Mouse (Mus musculus): Measurements from ENCODE around the gene E030030I06Rik. TPM values are rescaled to one million over a fixed set of nuclear protein-coding genes. Genes with fewer than 3 reads are reported as not detected.
A peak's percentile ranks its signal among the peaks of the same experiment; 100 is the strongest.
"Not testable (repeated sequence)": the region's sequence is repeated elsewhere in the genome, so short reads cannot be mapped to it uniquely, and the experiment has no call there.

The E030030I06Rik gene
- polyA plus RNA-seq (2016; fragmentation: Nextera tagmentation; extraction: Ambion mirVana), result 18.6 and 22.9 TPM in 2 replicates

GRCm38 (mm10) chr10:22149073-22149690, at the start of gene E030030I06Rik:
Gene E030030I06Rik (minus strand): TSS chr10:22149270.
- WGBS, result 0% methylated on average over 37 of the region's 37 CpGs
- H3K36me3 ChIP-seq, result no peaks in the 10 kb centered on the region
- H3K27me3 ChIP-seq, result peaks cover 41% of the 10 kb centered on the region
- H3K27ac ChIP-seq, result peak within 1 kb of the TSS; percentile 70; the same call in 1 of the 2 replicates
- ATAC-seq (ENCODE audit: insufficient number of reproducible peaks, insufficient read depth, low FRiP score, low TSS enrichment, low read depth), result peak; percentile 54
- H3K4me2 ChIP-seq, result peak within 1 kb of the TSS; percentile 94
- peak within 1 kb of the TSS; percentile 77 for H3K9ac ChIP-seq (replicated peaks)
- peaks cover 21% of the 10 kb centered on the region for H3K4me1 ChIP-seq (replicated peaks)
- H3K9me3 ChIP-seq, result no peaks in the 10 kb centered on the region
- peak within 1 kb of the TSS; percentile 69 for H3K4me3 ChIP-seq (replicated peaks)

- not testable (repeated sequence) for H3K27ac ChIP-seq; H3K4me3 ChIP-seq (replicated peaks); H3K9me3 ChIP-seq; H3K36me3 ChIP-seq; H3K9ac ChIP-seq (replicated peaks); H3K27me3 ChIP-seq; H3K4me1 ChIP-seq (replicated peaks)
- peak overlapping the region; percentile 38 for H3K4me2 ChIP-seq
- 0 out of 2 replicates have a peak, but pooled peaks have one; percentile 70 for ATAC-seq (ENCODE audit: insufficient number of reproducible peaks, insufficient read depth, low FRiP score, low TSS enrichment, low read depth)
- 1% methylated on average over 6 of the region's 10 CpGs for WGBS
Observed at GRCm38 (mm10) chr10:22191035-22191434, 42.0 kb upstream of the E030030I06Rik start.

GRCm38 (mm10) chr10:22176515-22176914, 27.4 kb upstream of the E030030I06Rik start:
- not testable (repeated sequence) for ATAC-seq (ENCODE audit: insufficient number of reproducible peaks, insufficient read depth, low FRiP score, low TSS enrichment, low read depth); H3K9me3 ChIP-seq; H3K4me2 ChIP-seq; H3K4me3 ChIP-seq (replicated peaks); H3K36me3 ChIP-seq; H3K27me3 ChIP-seq; H3K27ac ChIP-seq; H3K4me1 ChIP-seq (replicated peaks); H3K9ac ChIP-seq (replicated peaks)
- WGBS, result 91% methylated on average over 2 of the region's 2 CpGs

- not testable (repeated sequence) for H3K27me3 ChIP-seq; ATAC-seq (ENCODE audit: insufficient number of reproducible peaks, insufficient read depth, low FRiP score, low TSS enrichment, low read depth); H3K27ac ChIP-seq; H3K4me3 ChIP-seq (replicated peaks); H3K4me2 ChIP-seq; H3K4me1 ChIP-seq (replicated peaks); H3K36me3 ChIP-seq; H3K9ac ChIP-seq (replicated peaks); H3K9me3 ChIP-seq
- 76% methylated on average over 2 of the region's 2 CpGs for WGBS
Observed at GRCm38 (mm10) chr10:22174190-22174487, 25.1 kb upstream of the E030030I06Rik start.

- not testable (repeated sequence) for H3K36me3 ChIP-seq; H3K27me3 ChIP-seq; H3K9me3 ChIP-seq; H3K4me1 ChIP-seq (replicated peaks); H3K27ac ChIP-seq; H3K9ac ChIP-seq (replicated peaks)
- H3K4me3 ChIP-seq (replicated peaks), result 0 out of 2 replicates have a peak overlapping the region, but pooled peaks have one; percentile 15
- 13% methylated on average over 11 of the region's 17 CpGs for WGBS
- peak; percentile 88; the same call in 1 of the 2 replicates for ATAC-seq (ENCODE audit: insufficient number of reproducible peaks, insufficient read depth, low FRiP score, low TSS enrichment, low read depth)
- peak overlapping the region; percentile 42 for H3K4me2 ChIP-seq
Observed at GRCm38 (mm10) chr10:22173335-22174189, 24.5 kb upstream of the E030030I06Rik start.

- peak; percentile 40; the same call in 1 of the 2 replicates for ATAC-seq (ENCODE audit: insufficient number of reproducible peaks, insufficient read depth, low FRiP score, low TSS enrichment, low read depth)
- H3K4me3 ChIP-seq (replicated peaks), result 0 out of 2 replicates have a peak overlapping the region, but pooled peaks have one; percentile 15
Observed at GRCm38 (mm10) chr10:22172431-22173334, 23.6 kb upstream of the E030030I06Rik start.

GRCm38 (mm10) chr10:22169116-22169515, 20.0 kb upstream of the E030030I06Rik start:
- H3K27ac ChIP-seq; H3K4me2 ChIP-seq; H3K27me3 ChIP-seq; ATAC-seq (ENCODE audit: insufficient number of reproducible peaks, insufficient read depth, low FRiP score, low TSS enrichment, low read depth); H3K4me1 ChIP-seq (replicated peaks); H3K4me3 ChIP-seq (replicated peaks); H3K9ac ChIP-seq (replicated peaks); H3K36me3 ChIP-seq; H3K9me3 ChIP-seq: not testable (repeated sequence)

More at GRCm38 (mm10) chr10:22172431-22173334, 23.6 kb upstream of the E030030I06Rik start:
- H3K9me3 ChIP-seq; H3K27me3 ChIP-seq; H3K4me1 ChIP-seq (replicated peaks); H3K9ac ChIP-seq (replicated peaks); H3K36me3 ChIP-seq; H3K27ac ChIP-seq: not testable (repeated sequence)
- H3K4me2 ChIP-seq, result peak overlapping the region; percentile 42
- whole genome bisulfite sequencing, result 53% methylated on average over 4 of the region's 5 CpGs

GRCm38 (mm10) chr10:22167061-22167460, 18.0 kb upstream of the E030030I06Rik start:
- H3K4me1 ChIP-seq (replicated peaks); H3K36me3 ChIP-seq; H3K27me3 ChIP-seq; H3K27ac ChIP-seq; H3K4me2 ChIP-seq; H3K9ac ChIP-seq (replicated peaks); ATAC-seq (ENCODE audit: insufficient number of reproducible peaks, insufficient read depth, low FRiP score, low TSS enrichment, low read depth); H3K4me3 ChIP-seq (replicated peaks); H3K9me3 ChIP-seq: not testable (repeated sequence)
- WGBS, result 74% methylated on average over 1 of the region's 1 CpGs

GRCm38 (mm10) chr10:22166025-22166424, 17.0 kb upstream of the E030030I06Rik start:
- ATAC-seq (ENCODE audit: insufficient number of reproducible peaks, insufficient read depth, low FRiP score, low TSS enrichment, low read depth); H3K9me3 ChIP-seq; H3K36me3 ChIP-seq; H3K4me3 ChIP-seq (replicated peaks); H3K9ac ChIP-seq (replicated peaks); H3K4me1 ChIP-seq (replicated peaks); H3K27ac ChIP-seq; H3K4me2 ChIP-seq: not testable (repeated sequence)
- peaks cover 14% of the 10 kb centered on the region for H3K27me3 ChIP-seq
- 50% methylated on average over 2 of the region's 2 CpGs for WGBS

GRCm38 (mm10) chr10:22165328-22166003, 16.4 kb upstream of the E030030I06Rik start:
- H3K9ac ChIP-seq (replicated peaks); H3K4me2 ChIP-seq; ATAC-seq (ENCODE audit: insufficient number of reproducible peaks, insufficient read depth, low FRiP score, low TSS enrichment, low read depth); H3K4me3 ChIP-seq (replicated peaks); H3K9me3 ChIP-seq; H3K4me1 ChIP-seq (replicated peaks); H3K27ac ChIP-seq; H3K36me3 ChIP-seq: not testable (repeated sequence)
- peaks cover 16% of the 10 kb centered on the region for H3K27me3 ChIP-seq
- WGBS, result 64% methylated on average over 5 of the region's 5 CpGs

Measured in limb, embryonic 12.5 days (tissue).